Mouse (Mus musculus) MEL (cell line): ENCODE data around the gene Tmem198. TPM values are rescaled to one million over a fixed set of nuclear protein-coding genes. Genes with fewer than 3 reads are reported as not detected.

ENCODE experiments used
- DNase-seq: peaks from one replicate; pipeline ENCODE4 v3.0.0; 2011; ENCODE audit warnings: low read depth, low spot score
- H3K27ac ChIP-seq: 2 replicates; pipeline ENCODE4 v1.5.1; 2012; ENCODE audit warnings: low read depth, mild to moderate bottlenecking, control low read depth, low read length, moderate library complexity; ENCODE audit not compliant: control insufficient read depth
- H3K27me3 ChIP-seq, 2 experiments: fragments of 150-350 bp in 1 of 2; sonication (generic) in 1 of 2; 2 replicates each; pipeline ENCODE4 v1.6.1; 2012; ENCODE audit warnings: low read length in 2 of 2, mild to moderate bottlenecking in 2 of 2, improper control_type of control experiment in 1 of 2, moderate library complexity in 1 of 2; ENCODE audit not compliant: insufficient read depth in 2 of 2, control insufficient read depth in 1 of 2
- H3K36me3 ChIP-seq, 2 experiments: 2 replicates each; pipeline ENCODE4 v1.6.1; 2012 to 2014; ENCODE audit warnings: low read length in 2 of 2, improper control_type of control experiment in 1 of 2, inconsistent platforms in 1 of 2, mild to moderate bottlenecking in 1 of 2; ENCODE audit not compliant: insufficient read depth in 2 of 2, control insufficient read depth in 1 of 2
- H3K4me1 ChIP-seq, 2 experiments: fragments of 150-350 bp in 1 of 2; sonication (generic) in 1 of 2; 2 replicates each; pipeline ENCODE4 v1.6.1; 2012; ENCODE audit warnings: low read length in 2 of 2, improper control_type of control experiment in 1 of 2, mild to moderate bottlenecking in 1 of 2; ENCODE audit not compliant: insufficient read depth in 2 of 2, control insufficient read depth in 1 of 2
- H3K4me3 ChIP-seq, 2 experiments: fragments of 150-350 bp in 1 of 2; sonication (generic) in 1 of 2; 2 replicates each; pipeline ENCODE4 v1.5.1; 2012; ENCODE audit warnings: low read depth in 2 of 2, low read length in 2 of 2, mild to moderate bottlenecking in 2 of 2, moderate library complexity in 2 of 2, control low read depth in 1 of 2, improper control_type of control experiment in 1 of 2; ENCODE audit not compliant: control insufficient read depth in 1 of 2, insufficient read depth in 1 of 2
- H3K79me2 ChIP-seq: 2 replicates; pipeline ENCODE4 v1.6.1; 2012; ENCODE audit warnings: mild to moderate bottlenecking, low read length, moderate library complexity; ENCODE audit not compliant: control insufficient read depth, poor library complexity, insufficient read depth
- H3K9ac ChIP-seq: 2 replicates; pipeline ENCODE4 v1.6.1; 2012; ENCODE audit warnings: low read depth, mild to moderate bottlenecking, control low read depth, low read length, moderate library complexity; ENCODE audit not compliant: control insufficient read depth, poor library complexity, severe bottlenecking
- H3K9me3 ChIP-seq: fragments of 150-350 bp; sonication (generic); replicated peaks from 2 replicates; pipeline ENCODE4 v1.6.1; 2012; ENCODE audit warnings: mild to moderate bottlenecking, low read length, improper control_type of control experiment, moderate library complexity; ENCODE audit not compliant: insufficient read depth
- CHD1 ChIP-seq: IDR thresholded peaks from 2 replicates; pipeline ENCODE4 v1.6.1; 2012; ENCODE audit warnings: low read depth, mild to moderate bottlenecking, inconsistent platforms, low read length, improper control_type of control experiment
- CHD2 ChIP-seq: IDR thresholded peaks from 2 replicates; pipeline ENCODE4 v1.6.1; 2011; ENCODE audit warnings: low read length, improper control_type of control experiment
- CTCF ChIP-seq, 3 experiments: IDR thresholded peaks in 2 of 3; conservative IDR thresholded peaks in 1 of 3; 2 replicates each; pipeline ENCODE4 v1.5.1; 2011 to 2012; ENCODE audit warnings: low read length in 3 of 3, low read depth in 2 of 3, mild to moderate bottlenecking in 2 of 3, improper control_type of control experiment in 1 of 3, inconsistent platforms in 1 of 3, mixed read lengths in 1 of 3, moderate library complexity in 1 of 3; ENCODE audit not compliant: control insufficient read depth in 1 of 3, insufficient read depth in 1 of 3, poor library complexity in 1 of 3, severe bottlenecking in 1 of 3
- ELF1 ChIP-seq: IDR thresholded peaks from 2 replicates; pipeline ENCODE4 v1.6.1; 2014; ENCODE audit warnings: low read depth, mild to moderate bottlenecking, inconsistent platforms, low read length, improper control_type of control experiment, moderate library complexity
- GABPA ChIP-seq: IDR thresholded peaks from 2 replicates; pipeline ENCODE4 v1.6.1; 2012; ENCODE audit warnings: low read depth, mild to moderate bottlenecking, inconsistent platforms, low read length, improper control_type of control experiment, moderate library complexity
- GATA1 ChIP-seq: IDR thresholded peaks from 2 replicates; pipeline ENCODE4 v1.6.1; 2011; ENCODE audit warnings: low read depth, low read length, improper control_type of control experiment
- HCFC1 ChIP-seq: IDR thresholded peaks from 2 replicates; pipeline ENCODE4 v1.6.1; 2012; ENCODE audit warnings: low read depth, mild to moderate bottlenecking, inconsistent platforms, low read length, improper control_type of control experiment, moderate library complexity
- MAFK ChIP-seq: IDR thresholded peaks from 2 replicates; pipeline ENCODE4 v1.6.1; 2011; ENCODE audit warnings: low read depth, mild to moderate bottlenecking, low read length, improper control_type of control experiment, borderline replicate concordance
- MAX ChIP-seq: IDR thresholded peaks from 2 replicates; pipeline ENCODE4 v1.6.1; 2011; ENCODE audit warnings: low read length, improper control_type of control experiment
- MXI1 ChIP-seq: IDR thresholded peaks from 2 replicates; pipeline ENCODE4 v1.6.1; 2011; ENCODE audit warnings: mild to moderate bottlenecking, low read depth, low read length, improper control_type of control experiment
- MYB ChIP-seq: IDR thresholded peaks from 2 replicates; pipeline ENCODE4 v1.6.1; 2011; ENCODE audit warnings: mild to moderate bottlenecking, low read depth, low read length, improper control_type of control experiment
- NELFE ChIP-seq: IDR thresholded peaks from 2 replicates; pipeline ENCODE4 v1.6.1; 2011; ENCODE audit warnings: low read depth, low read length, improper control_type of control experiment
- POLR2AphosphoS2 ChIP-seq: IDR thresholded peaks from 2 replicates; pipeline ENCODE4 v1.6.1; 2011; ENCODE audit warnings: low read length, improper control_type of control experiment
- RAD21 ChIP-seq: IDR thresholded peaks from 2 replicates; pipeline ENCODE4 v1.6.1; 2011; ENCODE audit warnings: mild to moderate bottlenecking, low read depth, low read length, improper control_type of control experiment
- RCOR1 ChIP-seq: IDR thresholded peaks from 2 replicates; pipeline ENCODE4 v1.6.1; 2012; ENCODE audit warnings: low read depth, mild to moderate bottlenecking, inconsistent platforms, low read length, improper control_type of control experiment
- SMC3 ChIP-seq: IDR thresholded peaks from 2 replicates; pipeline ENCODE4 v1.6.1; 2011; ENCODE audit warnings: low read depth, low read length, improper control_type of control experiment
- TAL1 ChIP-seq: IDR thresholded peaks from 2 replicates; pipeline ENCODE4 v1.6.1; 2012; ENCODE audit warnings: mild to moderate bottlenecking, inconsistent platforms, low read length, moderate library complexity, mixed read lengths
- USF1 ChIP-seq: IDR thresholded peaks from 2 replicates; pipeline ENCODE4 v1.6.1; 2014; ENCODE audit warnings: low read depth, mild to moderate bottlenecking, inconsistent platforms, low read length, improper control_type of control experiment, moderate library complexity
- ZNF384 ChIP-seq: IDR thresholded peaks from 2 replicates; pipeline ENCODE4 v1.6.1; 2012; ENCODE audit warnings: low read depth, mild to moderate bottlenecking, inconsistent platforms, low read length, improper control_type of control experiment
- polyA plus RNA-seq, 2 experiments: library from polyadenylated mRNA; stranded (reverse) in 1 of 2; unstranded in 1 of 2; fragments of >175 nt in 1 of 2; fragments of >200 nt in 1 of 2; gene quantifications; 2 replicates each; pipeline versions ENCODE4 v1.2.1 to v1.2.4; 2012; ENCODE audit warnings: low replicate concordance in 2 of 2, low read depth in 1 of 2; ENCODE audit not compliant: insufficient read length in 2 of 2, insufficient read depth in 1 of 2, missing spikeins in 1 of 2
- total RNA-seq: library from RNA; depleted of rRNA; stranded (reverse); fragments of 300-350 nt; gene quantifications from 2 replicates; pipeline ENCODE4 v1.2.3, GENCODE M21; 2012

Gene Tmem198
- total and polyA plus RNA-seq, 3 experiments: 0.65 to 1.4 TPM; not detected in 1

GRCm38 (mm10) chr1:75492579-75493170 lies 13.3 kb downstream of the Tmem198 start:
- Histone ChIP-seq H3K79me2 (no peaks in the 10 kb centered on the region), H3K36me3 (no peaks in the 10 kb centered on the region), H3K4me1 (no peaks in the 10 kb centered on the region), H3K4me3 (no peak overlapping the region), H3K27ac (no peak overlapping the region), H3K9ac (no peak overlapping the region), H3K9me3 (no peaks in the 10 kb centered on the region), H3K27me3 (0 out of 4 replicates have a peak, but pooled peaks cover 0 to 1% of the 10 kb centered on the region in 2 experiments)
- TF ChIP-seq MXI1 (no peak), RCOR1 (no peak), NELFE (no peak), HCFC1 (no peak), CHD2 (no peak), USF1 (no peak), MAX (no peak), MYB (no peak), RAD21 (no peak), ZNF384 (no peak), GATA1 (no peak), MAFK (no peak), GABPA (no peak), SMC3 (no peak), CHD1 (no peak), ELF1 (no peak), TAL1 (no peak)
- DNase-seq: no peak

- no peaks in the 10 kb centered on the region for H3K9me3 ChIP-seq
- no peak overlapping the region for H3K4me3 ChIP-seq
- H3K79me2 ChIP-seq: no peaks in the 10 kb centered on the region
- peak; percentile 29 for DNase-seq
- no peak overlapping the region for H3K27ac ChIP-seq
- H3K27me3 ChIP-seq: 0 out of 4 replicates have a peak, but pooled peaks cover 0 to 1% of the 10 kb centered on the region in 2 experiments
- no peaks in the 10 kb centered on the region for H3K4me1 ChIP-seq
- H3K9ac ChIP-seq: no peak overlapping the region
- peak; percentile 29 for TF ChIP-seq RAD21
- no peak for TF ChIP-seq HCFC1
- TF ChIP-seq SMC3: peak; percentile 64
- TF ChIP-seq CHD1: no peak
- peak; percentile 61 to 67 (median 66) for TF ChIP-seq CTCF (IDR thresholded peaks at IDR 0.05 in 2 of 3, conservative IDR thresholded peaks at IDR 0.05 in 1 of 3; ENCODE audit: control insufficient read depth in 1 of 3, insufficient read depth in 1 of 3, low read depth in 2 of 3, low read length in 3 of 3, poor library complexity in 1 of 3, severe bottlenecking in 1 of 3)
- TF ChIP-seq POLR2AphosphoS2: no peak
- H3K36me3 ChIP-seq: no peaks in the 10 kb centered on the region
Observed at GRCm38 (mm10) chr1:75494878-75495548, 15.7 kb downstream of the Tmem198 start.
